Mouse (Mus musculus) embryonic facial prominence, embryonic 15.5 days (tissue): ENCODE data around the gene Cebpa. TPM values are rescaled to one million over a fixed set of nuclear protein-coding genes. Genes with fewer than 3 reads are reported as not detected.

ENCODE experiments used
- ATAC-seq: fragments of 200-750 bp; cut with Nextera tagmentation; 2 replicates; pipeline ENCODE4 v1.8.0; 2017; ENCODE audit warnings: low read depth, moderate TSS enrichment; ENCODE audit not compliant: insufficient number of reproducible peaks, low FRiP score, low TSS enrichment
- H3K27ac ChIP-seq: fragments of 300-500 bp; sonication (generic); replicated peaks from 2 replicates; pipeline ENCODE4 v1.5.1; 2015; ENCODE audit warnings: mild to moderate bottlenecking, inconsistent platforms
- H3K27me3 ChIP-seq: fragments of 300-500 bp; sonication (generic); 2 replicates; pipeline ENCODE4 v1.6.1; 2015; ENCODE audit warnings: inconsistent platforms
- H3K36me3 ChIP-seq: fragments of 300-500 bp; sonication (generic); 2 replicates; pipeline ENCODE4 v1.6.1; 2015; ENCODE audit warnings: mild to moderate bottlenecking, inconsistent platforms
- H3K4me1 ChIP-seq: fragments of 300-500 bp; sonication (generic); 2 replicates; pipeline ENCODE4 v1.6.1; 2015; ENCODE audit warnings: inconsistent platforms
- H3K4me2 ChIP-seq: fragments of 300-500 bp; sonication (generic); replicated peaks from 2 replicates; pipeline ENCODE4 v1.6.1; 2015; ENCODE audit warnings: mild to moderate bottlenecking, inconsistent platforms
- H3K4me3 ChIP-seq: fragments of 300-500 bp; sonication (generic); replicated peaks from 2 replicates; pipeline ENCODE4 v1.5.1; 2015; ENCODE audit warnings: mild to moderate bottlenecking, inconsistent platforms
- H3K9ac ChIP-seq: fragments of 300-500 bp; sonication (generic); 2 replicates; pipeline ENCODE4 v1.6.1; 2015; ENCODE audit warnings: inconsistent platforms
- H3K9me3 ChIP-seq: fragments of 300-500 bp; sonication (generic); replicated peaks from 2 replicates; pipeline ENCODE4 v1.6.1; 2016; ENCODE audit warnings: inconsistent platforms
- WGBS: fragments of 180-500 bp; shearing (Covaris S2); methylation state at CpG from one replicate; pipeline ENCODE4 v1.1.7; 2015; 5-methylcytosine and 5-hydroxymethylcytosine counted together
- microRNA-seq: library from miRNA; unstranded; fragments of <30 nt; microRNA quantifications from one replicate; pipeline ENCODE4, GENCODE M21; 2016; ENCODE audit warnings: borderline number of aligned reads
- polyA plus RNA-seq: library from polyadenylated mRNA; unstranded; fragments of >200 nt; fragmentation: Nextera tagmentation; extraction: Ambion mirVana; gene quantifications from 2 replicates; pipeline ENCODE4 v1.2.1, GENCODE M21; 2015

The Cebpa gene
- polyA plus RNA-seq, 1 experiment from 2014 or later = 16.6 TPM

GRCm38 (mm10) chr7:35169341-35169740 is 50.2 kb downstream of the Cebpa start:
- H3K27me3 ChIP-seq = peaks cover 11% of the 10 kb centered on the region; the same call in 1 of the 2 replicates
- H3K4me2 ChIP-seq = no peak overlapping the region
- H3K9ac ChIP-seq = no peak overlapping the region
- no peaks in the 10 kb centered on the region for H3K36me3 ChIP-seq
- no peaks in the 10 kb centered on the region for H3K9me3 ChIP-seq
- H3K4me1 ChIP-seq = no peaks in the 10 kb centered on the region; the same call in 1 of the 2 replicates
- ATAC-seq = no peak
- H3K4me3 ChIP-seq = no peak overlapping the region
- 14% methylated on average over 6 of the region's 6 CpGs for WGBS
- no peak overlapping the region for H3K27ac ChIP-seq

Small RNA genes lying within 50 kb of the gene (microRNA-seq; reads per million reads assigned to microRNA genes)
- gene Gm25033 = not detected

Other genes starting within 250 kb of the Cebpa start
- gene Pepd, start 206.9 kb upstream of the Cebpa start, polyA plus RNA-seq = 74.3 and 76.9 TPM in 2 replicates
- gene Cebpg, start 62.7 kb upstream of the Cebpa start, polyA plus RNA-seq = 51.4 and 57.6 TPM in 2 replicates
- 12.5 and 16.9 TPM in 2 replicates for gene Slc7a10, start 67.1 kb downstream of the Cebpa start, polyA plus RNA-seq
- 11.2 and 11.8 TPM in 2 replicates for gene Lrp3, start 96.2 kb downstream of the Cebpa start, polyA plus RNA-seq
- 15.0 and 17.2 TPM in 2 replicates for gene Gpatch1, start 199.1 kb downstream of the Cebpa start, polyA plus RNA-seq
- gene Rhpn2, start 214.9 kb downstream of the Cebpa start, polyA plus RNA-seq = 4.6 and 5.2 TPM in 2 replicates